Mouse (Mus musculus) E14TG2a.4 (cell line): ENCODE measurements at regions not wholly inside any gene's neighbourhood (a gene's known extent, or its start where the extent isn't known, plus 50 kb on each side); places are given as distances from the start of the nearest gene placed in this dataset.
"Not testable (repeated sequence)": the region's sequence is repeated elsewhere in the genome, so short reads cannot be mapped to it uniquely, and the experiment has no call there.

ENCODE experiments used
- H3K27me3 ChIP-seq: 2 replicates; pipeline ENCODE4 v1.6.1; 2014; ENCODE audit warnings: low read length, control low read depth; ENCODE audit not compliant: insufficient read depth
- H3K36me3 ChIP-seq: 2 replicates; pipeline ENCODE4 v1.6.1; 2014; ENCODE audit warnings: low read length, control low read depth; ENCODE audit not compliant: insufficient read depth
- H3K4me1 ChIP-seq: replicated peaks from 2 replicates; pipeline ENCODE4 v1.6.1; 2014; ENCODE audit warnings: low read depth, low read length, control low read depth
- H3K4me3 ChIP-seq: replicated peaks from 2 replicates; pipeline ENCODE4 v1.5.1; 2014; ENCODE audit warnings: mild to moderate bottlenecking, low read length
- H3K9me3 ChIP-seq: 2 replicates; pipeline ENCODE4 v1.6.1; 2014; ENCODE audit warnings: low read length, control low read depth
- CTCF ChIP-seq: conservative IDR thresholded peaks from 2 replicates; pipeline ENCODE4 v1.5.1; 2014; ENCODE audit warnings: low read length
- NANOG ChIP-seq: IDR thresholded peaks from 2 replicates; pipeline ENCODE4 v1.6.1; 2014; ENCODE audit warnings: borderline replicate concordance, low read length, mixed read lengths
- POU5F1 ChIP-seq: IDR thresholded peaks from 2 replicates; pipeline ENCODE4 v1.6.1; 2014; ENCODE audit warnings: low read length, borderline replicate concordance

DNA sequence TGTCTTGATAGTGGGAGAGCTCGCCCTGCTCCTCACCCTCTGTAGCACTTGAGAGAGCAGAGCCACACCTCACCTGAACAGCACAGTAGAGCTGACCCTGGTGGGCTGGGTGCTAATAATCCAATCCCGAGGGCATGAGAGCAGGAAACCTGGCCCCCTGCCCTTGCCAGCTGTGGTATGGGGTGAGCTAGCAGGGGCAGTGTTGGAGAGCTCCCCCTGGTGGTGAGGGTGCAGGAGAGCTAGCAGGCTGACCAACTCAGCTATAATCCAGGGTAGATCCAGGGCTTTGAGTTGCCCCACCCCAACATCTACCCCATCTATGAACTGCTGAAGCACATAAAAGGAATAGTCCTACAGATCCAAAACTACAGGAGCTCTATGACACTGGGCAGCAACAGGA lies 153.9 kb upstream of the Zfp637 start:
- Histone ChIP-seq H3K9me3 (peaks cover 7% of the 10 kb centered on the region), H3K27me3 (no peaks in the 10 kb centered on the region), H3K4me3 (no peak overlapping the region), H3K4me1 (no peaks in the 10 kb centered on the region), H3K36me3 (no peaks in the 10 kb centered on the region)
- TF ChIP-seq POU5F1 (no peak), CTCF (peak; percentile 51), NANOG (no peak)

- no peak overlapping the region for H3K4me3 ChIP-seq
- no peaks in the 10 kb centered on the region for H3K4me1 ChIP-seq
- no peaks in the 10 kb centered on the region for H3K27me3 ChIP-seq
- H3K9me3 ChIP-seq = peaks cover 7% of the 10 kb centered on the region
- no peak for TF ChIP-seq POU5F1
- TF ChIP-seq CTCF = no peak
- no peak for TF ChIP-seq NANOG
- H3K36me3 ChIP-seq = no peaks in the 10 kb centered on the region
These were observed 152.3 kb upstream of the Zfp637 start for GRCm38 (mm10) chr6:117688664-117689178.

DNA sequence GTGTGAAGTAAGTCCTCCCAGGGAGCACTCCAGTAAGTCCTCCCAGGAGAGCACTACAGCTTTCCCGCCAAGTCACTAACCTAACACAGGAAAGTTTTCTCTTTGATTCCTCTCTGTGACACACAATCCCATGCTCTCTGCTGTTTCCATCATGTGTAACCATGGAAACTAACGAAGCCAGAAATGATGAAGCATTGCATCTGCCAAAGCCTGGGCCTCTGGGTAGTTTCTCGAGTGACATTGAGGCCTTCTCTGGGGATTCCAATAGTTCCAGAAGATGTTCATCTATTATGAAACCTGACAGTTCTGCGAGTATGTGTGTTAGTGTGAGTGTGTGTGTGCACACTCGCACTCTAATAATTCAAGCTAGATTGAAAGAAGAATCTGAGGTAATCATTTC lies 140.7 kb upstream of the Zfp637 start:
- Histone ChIP-seq H3K4me1 (no peaks in the 10 kb centered on the region), H3K36me3 (no peaks in the 10 kb centered on the region)
- TF ChIP-seq POU5F1 (no peak), NANOG (no peak), CTCF (no peak)

GRCm38 (mm10) chr6:117701547-117701946 lies 139.4 kb upstream of the Zfp637 start:
- H3K4me3 ChIP-seq = no peak overlapping the region
- TF ChIP-seq POU5F1 = no peak
- no peak for TF ChIP-seq NANOG
- TF ChIP-seq CTCF = no peak
- 0 out of 2 replicates have a peak, but pooled peaks cover 6% of the 10 kb centered on the region for H3K27me3 ChIP-seq
- no peaks in the 10 kb centered on the region for H3K4me1 ChIP-seq
- H3K9me3 ChIP-seq = no peaks in the 10 kb centered on the region
- no peaks in the 10 kb centered on the region for H3K36me3 ChIP-seq

More for the DNA sequence above, 140.7 kb upstream of the Zfp637 start:
- Histone ChIP-seq H3K9me3 (no peaks in the 10 kb centered on the region), H3K4me3 (no peak overlapping the region), H3K27me3 (0 out of 2 replicates have a peak, but pooled peaks cover 3% of the 10 kb centered on the region)

DNA sequence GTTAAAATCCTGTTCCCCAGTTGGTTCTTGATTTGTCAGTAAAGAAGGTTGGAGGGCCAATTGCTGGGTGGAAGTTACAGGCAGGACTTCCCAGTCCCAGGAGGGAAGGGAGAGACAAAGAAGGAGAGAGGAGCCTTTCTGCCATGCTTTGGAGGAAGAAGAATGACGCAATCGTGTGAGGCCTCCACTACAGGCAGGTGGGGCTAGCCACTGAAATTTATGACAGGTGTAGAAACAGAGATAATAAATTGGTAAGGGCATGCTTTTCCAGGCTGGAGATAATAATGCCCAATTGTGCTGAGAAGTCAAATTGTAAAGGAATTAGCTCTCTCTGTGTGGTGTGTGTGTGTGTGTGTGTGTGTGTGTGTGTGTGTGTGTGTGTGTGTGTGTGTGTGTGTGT lies 135.0 kb upstream of the Zfp637 start:
- peaks cover under 1% of the 10 kb centered on the region for H3K9me3 ChIP-seq
- H3K4me3 ChIP-seq = no peak overlapping the region
- no peak for TF ChIP-seq NANOG
- no peak for TF ChIP-seq CTCF
- no peak for TF ChIP-seq POU5F1
- H3K4me1 ChIP-seq = no peaks in the 10 kb centered on the region
- no peaks in the 10 kb centered on the region for H3K36me3 ChIP-seq
- H3K27me3 ChIP-seq = peaks cover 6% of the 10 kb centered on the region; the same call in 1 of the 2 replicates

- H3K27me3 ChIP-seq = peaks cover 21% of the 10 kb centered on the region
- no peak for TF ChIP-seq POU5F1
- no peak for TF ChIP-seq NANOG
- no peak for TF ChIP-seq CTCF
- H3K9me3 ChIP-seq = peaks cover 7% of the 10 kb centered on the region
- H3K36me3 ChIP-seq = no peaks in the 10 kb centered on the region
- no peak overlapping the region for H3K4me3 ChIP-seq
- H3K4me1 ChIP-seq = no peaks in the 10 kb centered on the region
These were observed 131.8 kb upstream of the Zfp637 start for GRCm38 (mm10) chr6:117709212-117709611.

DNA sequence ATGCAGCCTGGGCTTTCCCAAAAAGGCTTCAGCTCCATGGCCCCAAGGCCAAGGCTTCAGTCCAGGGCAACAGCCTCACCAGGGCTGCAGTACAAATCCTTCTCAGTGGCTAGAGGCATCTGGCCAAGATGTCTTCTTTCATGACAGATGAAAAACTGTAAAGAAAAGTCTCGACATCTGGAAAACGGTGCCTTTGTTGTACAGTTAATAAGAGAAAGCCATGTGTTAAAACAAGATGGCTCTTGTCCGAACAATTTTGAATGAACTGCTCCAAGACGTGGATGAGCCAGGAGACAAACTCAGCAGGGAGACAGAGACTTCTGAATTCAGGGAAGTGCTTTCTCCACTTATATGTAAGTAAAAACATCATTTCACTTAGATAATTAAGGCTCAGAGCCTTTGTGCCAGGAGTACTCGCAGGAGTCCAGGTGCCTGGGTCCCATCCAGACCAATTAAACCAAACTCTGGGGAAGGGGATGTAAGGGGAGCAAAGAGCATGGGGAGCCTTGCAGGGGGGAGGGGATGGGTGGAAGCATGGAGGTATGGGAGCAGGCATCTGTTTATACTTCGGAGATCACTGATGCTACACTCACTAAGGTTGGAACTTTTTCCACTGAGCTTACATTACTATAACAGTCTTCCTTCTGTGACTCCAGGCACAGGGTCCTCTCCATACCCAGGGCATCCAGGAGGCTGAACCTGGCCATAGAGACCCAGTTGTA lies 125.8 kb upstream of the Zfp637 start:
- no peaks in the 10 kb centered on the region for H3K4me1 ChIP-seq
- no peak overlapping the region for H3K4me3 ChIP-seq
- peaks cover 21% of the 10 kb centered on the region for H3K9me3 ChIP-seq
- TF ChIP-seq CTCF (no peak), NANOG (no peak), POU5F1 (no peak)
- H3K36me3 ChIP-seq = no peaks in the 10 kb centered on the region
- H3K27me3 ChIP-seq = peaks cover 46% of the 10 kb centered on the region

- peaks cover 28% of the 10 kb centered on the region for H3K9me3 ChIP-seq
- H3K27me3 ChIP-seq = peaks cover 42% of the 10 kb centered on the region
- H3K4me3 ChIP-seq, H3K4me1 ChIP-seq, H3K36me3 ChIP-seq: not testable (repeated sequence)
These were observed 124.6 kb upstream of the Zfp637 start for GRCm38 (mm10) chr6:117716422-117716821.

GRCm38 (mm10) chr6:117752338-117752737 lies 88.6 kb upstream of the Zfp637 start:
- H3K4me3 ChIP-seq, H3K27me3 ChIP-seq, H3K9me3 ChIP-seq, H3K36me3 ChIP-seq, H3K4me1 ChIP-seq: not testable (repeated sequence)

- not testable (repeated sequence) for H3K36me3 ChIP-seq, H3K27me3 ChIP-seq, H3K9me3 ChIP-seq, H3K4me3 ChIP-seq, H3K4me1 ChIP-seq
These were observed 85.3 kb upstream of the Zfp637 start for GRCm38 (mm10) chr6:117755682-117756081.
